Mouse (Mus musculus) embryonic facial prominence, embryonic 15.5 days (tissue): ENCODE results near the gene Sec14l1. TPM values are rescaled to one million over a fixed set of nuclear protein-coding genes. Genes with fewer than 3 reads are reported as not detected.

Source experiments
- ATAC-seq: fragments of 200-750 bp; cut with Nextera tagmentation; 2 replicates; pipeline ENCODE4 v1.8.0; 2017; ENCODE audit warnings: low read depth, moderate TSS enrichment; ENCODE audit not compliant: insufficient number of reproducible peaks, low FRiP score, low TSS enrichment
- H3K27ac ChIP-seq: fragments of 300-500 bp; sonication (generic); replicated peaks from 2 replicates; pipeline ENCODE4 v1.5.1; 2015; ENCODE audit warnings: mild to moderate bottlenecking, inconsistent platforms
- H3K27me3 ChIP-seq: fragments of 300-500 bp; sonication (generic); 2 replicates; pipeline ENCODE4 v1.6.1; 2015; ENCODE audit warnings: inconsistent platforms
- H3K36me3 ChIP-seq: fragments of 300-500 bp; sonication (generic); 2 replicates; pipeline ENCODE4 v1.6.1; 2015; ENCODE audit warnings: mild to moderate bottlenecking, inconsistent platforms
- H3K4me1 ChIP-seq: fragments of 300-500 bp; sonication (generic); 2 replicates; pipeline ENCODE4 v1.6.1; 2015; ENCODE audit warnings: inconsistent platforms
- H3K4me2 ChIP-seq: fragments of 300-500 bp; sonication (generic); replicated peaks from 2 replicates; pipeline ENCODE4 v1.6.1; 2015; ENCODE audit warnings: mild to moderate bottlenecking, inconsistent platforms
- H3K4me3 ChIP-seq: fragments of 300-500 bp; sonication (generic); replicated peaks from 2 replicates; pipeline ENCODE4 v1.5.1; 2015; ENCODE audit warnings: mild to moderate bottlenecking, inconsistent platforms
- H3K9ac ChIP-seq: fragments of 300-500 bp; sonication (generic); 2 replicates; pipeline ENCODE4 v1.6.1; 2015; ENCODE audit warnings: inconsistent platforms
- H3K9me3 ChIP-seq: fragments of 300-500 bp; sonication (generic); replicated peaks from 2 replicates; pipeline ENCODE4 v1.6.1; 2016; ENCODE audit warnings: inconsistent platforms
- WGBS: fragments of 180-500 bp; shearing (Covaris S2); methylation state at CpG from one replicate; pipeline ENCODE4 v1.1.7; 2015; 5-methylcytosine and 5-hydroxymethylcytosine counted together
- polyA plus RNA-seq: library from polyadenylated mRNA; unstranded; fragments of >200 nt; fragmentation: Nextera tagmentation; extraction: Ambion mirVana; gene quantifications from 2 replicates; pipeline ENCODE4 v1.2.1, GENCODE M21; 2015

Sec14l1 gene
- polyA plus RNA-seq, 1 experiment from 2014 or later, result 69.3 TPM

DNA sequence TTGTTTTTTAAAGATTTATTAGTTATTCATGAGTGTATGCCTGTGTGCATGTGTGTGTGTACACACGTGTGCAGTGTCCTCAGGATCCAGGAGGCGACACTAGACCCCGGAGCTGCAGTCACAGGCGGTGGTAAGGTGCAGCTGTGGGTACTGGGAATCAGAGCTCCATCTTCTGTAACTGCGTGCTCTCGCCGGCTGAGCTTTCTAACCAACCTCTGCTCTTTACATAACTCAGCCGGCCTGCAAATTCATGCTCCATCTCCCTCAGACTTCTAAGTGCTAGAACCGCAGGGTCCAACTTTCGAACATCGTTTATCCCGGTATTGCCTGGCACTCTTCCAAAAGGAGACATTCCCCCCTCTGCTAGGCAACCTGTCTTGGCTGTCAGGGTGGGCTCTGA, 60.5 kb downstream of the Sec14l1 start:
- ATAC-seq, result no peak
- no peak overlapping the region for H3K9ac ChIP-seq
- H3K27ac ChIP-seq, result peak overlapping the region; percentile 85
- H3K4me1 ChIP-seq, result peaks cover 30% of the 10 kb centered on the region
- H3K4me3 ChIP-seq, result peak overlapping the region; percentile 33; the same call in 1 of the 2 replicates
- no peaks in the 10 kb centered on the region for H3K27me3 ChIP-seq
- WGBS, result 64% methylated on average over 12 of the region's 12 CpGs
- H3K4me2 ChIP-seq, result peak overlapping the region; percentile 52
- no peaks in the 10 kb centered on the region for H3K9me3 ChIP-seq
- H3K36me3 ChIP-seq, result no peaks in the 10 kb centered on the region

DNA sequence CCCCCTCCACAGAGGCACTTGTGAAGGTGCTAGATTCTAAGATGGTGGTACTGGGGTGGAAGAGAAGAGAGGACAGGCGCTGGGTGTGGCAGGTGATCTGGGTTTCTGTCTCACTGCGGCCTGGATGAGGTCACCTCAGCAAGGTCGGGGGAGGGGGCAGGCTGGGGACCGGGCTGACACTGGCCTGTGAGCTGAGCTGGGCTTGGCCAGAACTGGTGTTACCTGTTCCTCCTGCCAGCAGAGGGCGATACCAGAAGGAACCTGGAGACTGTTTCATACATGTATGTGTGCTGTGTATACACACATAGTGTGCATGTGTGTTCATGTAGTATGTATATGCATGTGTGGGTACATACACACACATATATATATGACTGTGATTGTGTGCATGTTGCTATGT, 61.3 kb downstream of the Sec14l1 start:
- no peak overlapping the region for H3K4me3 ChIP-seq
- H3K36me3 ChIP-seq, result no peaks in the 10 kb centered on the region
- no peaks in the 10 kb centered on the region for H3K27me3 ChIP-seq
- 31% methylated on average over 5 of the region's 5 CpGs for WGBS
- no peak for ATAC-seq
- H3K9me3 ChIP-seq, result no peaks in the 10 kb centered on the region
- peaks cover 30% of the 10 kb centered on the region for H3K4me1 ChIP-seq
- no peak overlapping the region for H3K9ac ChIP-seq
- H3K27ac ChIP-seq, result no peak overlapping the region
- no peak overlapping the region for H3K4me2 ChIP-seq

DNA sequence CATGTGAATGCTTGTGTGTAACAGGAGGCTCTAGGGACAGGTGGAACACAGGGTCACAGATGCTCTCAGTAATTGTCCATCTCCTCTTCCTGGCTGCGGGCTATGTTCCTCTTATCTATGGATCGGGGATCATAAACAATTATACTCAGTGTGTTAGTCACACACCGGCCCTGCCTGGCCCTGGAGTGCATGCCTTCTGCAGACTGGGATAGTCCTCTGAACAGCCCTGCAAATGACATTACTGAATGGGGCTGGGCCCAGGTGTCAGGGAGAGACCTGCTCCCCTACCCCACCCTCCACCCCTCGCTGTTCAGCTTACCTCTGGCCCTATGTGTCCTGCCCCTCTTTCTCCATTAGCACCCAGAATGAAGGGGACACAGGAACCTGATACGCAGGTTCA, 61.9 kb downstream of the Sec14l1 start:
- Histone ChIP-seq H3K4me3 (no peak overlapping the region), H3K36me3 (no peaks in the 10 kb centered on the region), H3K27ac (no peak overlapping the region), H3K4me2 (no peak overlapping the region), H3K4me1 (peaks cover 30% of the 10 kb centered on the region), H3K27me3 (no peaks in the 10 kb centered on the region), H3K9me3 (no peaks in the 10 kb centered on the region; the same call in 1 of the 2 replicates), H3K9ac (no peak overlapping the region)
- 64% methylated on average over 5 of the region's 5 CpGs for WGBS
- ATAC-seq, result no peak

DNA sequence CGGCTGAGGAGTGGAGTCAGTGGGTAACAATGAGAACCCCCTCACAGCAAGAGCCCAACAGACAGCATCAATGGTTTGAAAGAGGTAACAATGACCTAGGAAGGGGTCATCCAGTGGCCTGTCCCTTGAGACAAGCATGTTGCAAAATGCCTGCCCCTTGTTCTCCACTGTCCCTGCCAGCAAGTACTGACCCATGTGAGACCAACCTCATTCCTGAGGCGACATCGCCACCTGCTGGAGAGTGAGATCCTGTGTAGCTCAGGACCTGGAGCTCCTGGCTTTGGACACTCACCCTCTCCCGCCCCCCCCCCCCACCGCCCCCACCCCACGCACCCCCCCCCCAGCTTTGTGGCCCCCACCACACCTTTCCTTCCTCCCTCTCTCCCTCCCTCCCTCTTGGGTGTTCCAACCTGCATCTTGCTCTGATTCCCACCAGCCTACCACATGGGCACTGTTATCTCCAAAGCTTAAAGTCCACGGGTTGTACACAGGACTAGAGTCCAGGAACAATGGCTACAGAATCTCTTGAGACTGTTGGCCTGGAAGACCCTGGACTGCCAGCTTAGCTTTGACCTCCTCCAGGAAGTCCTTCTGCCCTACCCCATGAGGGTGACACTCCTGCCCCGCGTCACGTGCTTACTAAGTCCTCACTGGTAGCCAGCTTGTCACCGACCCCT, 62.5 kb downstream of the Sec14l1 start:
- 50% methylated on average over 8 of the region's 11 CpGs for WGBS
- Histone ChIP-seq H3K4me1 (peaks cover 30% of the 10 kb centered on the region), H3K4me2 (no peak overlapping the region), H3K27ac (no peak overlapping the region), H3K9ac (no peak overlapping the region), H3K36me3 (no peaks in the 10 kb centered on the region), H3K9me3 (no peaks in the 10 kb centered on the region; the same call in 1 of the 2 replicates), H3K27me3 (no peaks in the 10 kb centered on the region), H3K4me3 (no peak overlapping the region)
- no peak for ATAC-seq

DNA sequence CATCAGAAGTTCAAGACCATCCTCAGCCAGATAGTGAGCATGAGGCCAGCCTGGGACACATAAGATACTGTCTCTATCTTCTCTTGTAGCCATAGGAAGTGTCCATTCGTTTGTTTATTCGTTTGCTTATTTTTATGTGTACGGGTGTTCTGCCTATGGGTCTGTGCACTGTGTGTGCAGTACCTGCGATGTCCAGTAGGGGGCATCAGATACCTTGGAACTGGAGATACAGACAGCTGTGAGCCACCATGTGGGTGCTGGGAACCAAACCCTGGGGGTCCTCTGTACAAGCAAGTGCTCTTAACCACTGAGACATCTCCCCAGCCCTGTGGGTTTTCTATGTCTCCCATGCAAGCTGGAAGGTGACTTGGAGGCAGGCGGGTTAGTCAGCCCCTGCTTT, 64.9 kb downstream of the Sec14l1 start:
- Histone ChIP-seq H3K36me3 (no peaks in the 10 kb centered on the region), H3K27me3 (no peaks in the 10 kb centered on the region), H3K9ac (no peak overlapping the region), H3K27ac (no peak overlapping the region), H3K9me3 (no peaks in the 10 kb centered on the region; the same call in 1 of the 2 replicates), H3K4me1 (peaks cover 23% of the 10 kb centered on the region), H3K4me2 (no peak overlapping the region), H3K4me3 (no peak overlapping the region)
- 82% methylated on average over 5 of the region's 5 CpGs for WGBS
- no peak for ATAC-seq

DNA sequence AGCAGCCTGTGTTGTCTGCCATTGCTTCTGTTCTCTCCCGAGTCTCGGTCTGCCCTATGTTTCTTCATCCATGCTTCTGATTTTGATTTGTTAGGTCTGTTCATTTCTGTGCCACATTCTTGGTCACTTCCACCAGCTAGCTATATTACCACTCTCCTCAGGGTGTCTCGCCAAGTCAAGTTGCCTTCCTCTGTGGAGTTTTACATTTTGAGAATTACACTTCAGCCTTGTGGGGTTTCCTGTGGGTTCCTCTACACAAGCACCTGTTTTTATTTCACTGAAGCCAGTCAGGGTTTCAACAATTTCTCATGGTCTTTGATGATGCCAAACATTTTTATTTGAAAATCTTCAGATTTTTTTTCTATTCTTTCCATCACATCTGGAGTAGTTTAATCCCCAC, 67.8 kb downstream of the Sec14l1 start:
- Histone ChIP-seq H3K36me3 (no peaks in the 10 kb centered on the region), H3K4me1 (peaks cover 15% of the 10 kb centered on the region; the same call in 1 of the 2 replicates), H3K4me3 (no peak overlapping the region), H3K9me3 (no peaks in the 10 kb centered on the region; the same call in 1 of the 2 replicates), H3K4me2 (no peak overlapping the region), H3K9ac (no peak overlapping the region), H3K27me3 (no peaks in the 10 kb centered on the region), H3K27ac (peak overlapping the region; percentile 55; the same call in 1 of the 2 replicates)
- ATAC-seq, result no peak
- 46% methylated on average over 3 of the region's 3 CpGs for WGBS

DNA sequence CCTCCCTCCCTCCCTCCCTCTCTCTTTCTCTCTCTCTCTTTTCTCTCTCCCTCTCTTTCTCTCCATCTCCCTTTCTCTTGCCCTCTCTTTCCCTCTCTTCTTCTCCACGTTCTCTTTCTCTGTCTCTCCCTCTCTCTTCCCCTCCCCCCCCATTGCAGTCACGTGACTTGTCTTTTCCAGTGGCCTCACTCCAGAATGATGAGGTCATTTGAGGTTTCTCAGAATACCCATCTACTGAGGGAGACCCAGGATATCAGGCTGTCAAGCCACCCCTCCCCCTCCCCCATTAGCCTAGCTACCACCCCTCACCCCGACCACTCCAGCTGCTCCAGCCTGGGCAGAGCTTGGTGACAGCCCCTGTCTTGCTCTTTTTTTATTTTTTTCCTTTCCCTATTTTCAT, 68.3 kb downstream of the Sec14l1 start:
- H3K4me3 ChIP-seq, result no peak overlapping the region
- H3K27me3 ChIP-seq, result no peaks in the 10 kb centered on the region
- H3K27ac ChIP-seq, result peak overlapping the region; percentile 39; the same call in 1 of the 2 replicates
- peaks cover 15% of the 10 kb centered on the region; the same call in 1 of the 2 replicates for H3K4me1 ChIP-seq
- no peak overlapping the region for H3K4me2 ChIP-seq
- no peaks in the 10 kb centered on the region for H3K36me3 ChIP-seq
- no peak overlapping the region for H3K9ac ChIP-seq
- no peaks in the 10 kb centered on the region; the same call in 1 of the 2 replicates for H3K9me3 ChIP-seq
- no peak for ATAC-seq
- WGBS, result 43% methylated on average over 3 of the region's 3 CpGs

DNA sequence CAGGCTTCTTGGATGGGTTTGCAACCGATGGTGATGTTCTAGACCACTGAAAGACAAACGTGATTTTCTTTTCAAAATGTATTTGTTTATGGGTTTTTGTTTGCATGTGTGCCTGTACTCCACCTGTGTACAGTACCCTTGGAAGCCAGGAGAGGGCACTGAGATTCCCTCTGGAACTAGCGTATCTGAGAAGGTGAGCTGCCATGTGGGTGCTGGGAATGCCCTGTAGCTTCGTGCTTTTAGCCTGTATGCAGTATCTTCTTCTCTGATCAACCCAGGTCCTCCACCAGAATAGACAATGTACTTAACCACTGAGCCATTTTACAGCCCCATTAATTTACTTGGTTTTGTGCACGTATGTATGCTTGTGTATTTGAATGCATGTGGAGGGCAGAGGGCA, 68.9 kb downstream of the Sec14l1 start:
- 79% methylated on average over 5 of the region's 5 CpGs for WGBS
- Histone ChIP-seq H3K4me1 (peaks cover 15% of the 10 kb centered on the region; the same call in 1 of the 2 replicates), H3K4me2 (no peak overlapping the region), H3K9ac (no peak overlapping the region), H3K4me3 (no peak overlapping the region), H3K9me3 (no peaks in the 10 kb centered on the region; the same call in 1 of the 2 replicates), H3K36me3 (no peaks in the 10 kb centered on the region), H3K27me3 (no peaks in the 10 kb centered on the region), H3K27ac (0 out of 2 replicates have a peak overlapping the region, but pooled peaks have one; percentile 39)
- no peak for ATAC-seq

DNA sequence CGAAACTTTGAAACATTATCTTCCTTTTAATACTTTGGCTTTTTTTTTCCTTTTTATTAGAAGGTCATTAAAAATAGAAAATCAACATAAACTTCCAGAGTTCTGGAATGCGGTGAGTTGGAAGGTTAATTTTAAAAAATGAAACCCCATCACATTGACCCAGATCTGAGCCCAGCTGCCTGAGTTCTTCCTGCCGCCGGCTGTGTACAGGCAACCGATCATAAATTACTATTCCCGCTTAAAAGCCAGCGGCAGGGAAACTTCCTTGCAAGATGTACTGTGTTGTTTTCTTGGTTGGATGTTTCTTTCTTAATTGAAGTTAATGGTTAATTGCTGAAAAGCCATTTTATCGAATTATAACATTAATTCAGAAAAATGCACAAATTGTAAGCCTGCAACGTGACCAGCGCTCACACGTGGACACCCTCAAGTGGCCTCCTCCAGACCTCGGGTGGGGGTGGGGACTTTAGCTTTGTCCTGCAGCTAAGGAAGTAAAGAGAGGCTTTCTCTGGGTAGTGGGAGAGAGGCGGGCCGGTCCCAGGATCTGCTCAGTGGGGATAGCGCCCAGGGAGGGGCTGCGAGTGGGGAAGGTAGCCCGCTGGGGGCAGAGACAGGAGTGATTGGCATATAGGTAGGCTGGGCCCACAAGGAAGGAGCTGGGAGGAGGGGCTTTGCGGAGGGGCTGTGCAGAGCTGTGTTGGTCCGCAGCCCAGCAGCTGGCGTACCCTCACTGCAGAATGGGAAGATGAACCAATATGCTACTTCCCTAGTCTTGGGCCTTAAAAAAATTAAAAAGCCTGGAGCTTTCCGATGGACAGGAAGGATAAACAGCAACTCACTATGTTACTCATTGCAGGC, 70.3 kb downstream of the Sec14l1 start:
- Histone ChIP-seq H3K9ac (no peak overlapping the region), H3K9me3 (no peaks in the 10 kb centered on the region; the same call in 1 of the 2 replicates), H3K27me3 (no peaks in the 10 kb centered on the region), H3K27ac (no peak overlapping the region), H3K4me1 (peaks cover 15% of the 10 kb centered on the region; the same call in 1 of the 2 replicates), H3K4me3 (no peak overlapping the region), H3K36me3 (no peaks in the 10 kb centered on the region), H3K4me2 (no peak overlapping the region)
- no peak for ATAC-seq
- 47% methylated on average over 21 of the region's 21 CpGs for WGBS

DNA sequence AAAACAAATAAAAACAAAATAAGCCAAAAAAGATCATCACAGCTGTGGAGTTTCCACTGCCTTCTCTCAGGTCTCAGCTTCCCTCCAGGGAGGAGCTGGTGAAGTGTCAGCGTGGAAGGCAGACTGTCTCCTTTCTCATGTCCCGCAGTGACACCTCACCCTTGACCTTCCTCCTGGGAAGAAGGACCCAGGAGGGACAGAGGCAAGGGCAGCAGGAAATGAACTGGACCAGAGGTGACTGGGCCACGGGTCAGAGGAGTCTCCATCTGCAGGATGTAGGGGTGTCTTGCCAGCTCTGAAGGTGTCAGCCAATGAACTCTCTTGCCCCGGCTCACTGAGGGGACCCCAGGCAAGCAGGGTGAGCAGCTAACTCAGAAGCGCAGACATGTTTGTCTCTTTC, 76.6 kb downstream of the Sec14l1 start:
- no peak overlapping the region for H3K4me2 ChIP-seq
- no peak overlapping the region for H3K4me3 ChIP-seq
- ATAC-seq, result no peak
- H3K9ac ChIP-seq, result no peak overlapping the region
- no peaks in the 10 kb centered on the region for H3K27me3 ChIP-seq
- H3K9me3 ChIP-seq, result no peaks in the 10 kb centered on the region
- 54% methylated on average over 5 of the region's 5 CpGs for whole genome bisulfite sequencing
- no peaks in the 10 kb centered on the region for H3K36me3 ChIP-seq
- H3K27ac ChIP-seq, result no peak overlapping the region
- peaks cover 4% of the 10 kb centered on the region; the same call in 1 of the 2 replicates for H3K4me1 ChIP-seq

DNA sequence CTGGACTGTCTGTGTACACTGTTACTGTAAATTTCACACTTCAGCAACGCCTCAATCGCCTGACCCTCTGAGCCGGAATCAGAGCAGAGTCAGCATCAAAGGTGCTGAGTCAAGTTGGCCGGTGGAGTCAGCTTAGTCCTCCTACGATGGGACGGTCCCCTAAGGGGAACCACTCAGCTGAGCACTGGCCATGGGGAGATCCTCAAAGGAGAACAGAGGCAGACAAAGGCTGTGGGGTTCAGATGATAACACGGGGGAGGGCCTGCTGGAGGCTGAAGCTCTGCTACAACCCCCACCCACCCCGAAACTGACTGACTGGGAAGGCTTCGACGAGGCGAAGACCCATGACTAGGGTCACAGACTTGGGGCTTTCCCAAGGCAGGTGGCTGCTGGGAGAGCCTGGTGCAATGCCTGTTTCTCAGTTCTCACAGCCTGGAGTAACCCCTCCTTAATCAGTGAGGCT, 79.5 kb downstream of the Sec14l1 start:
- Histone ChIP-seq H3K4me3 (no peak overlapping the region), H3K27ac (no peak overlapping the region), H3K36me3 (no peaks in the 10 kb centered on the region), H3K4me1 (peaks cover 8% of the 10 kb centered on the region), H3K9me3 (no peaks in the 10 kb centered on the region), H3K27me3 (peaks cover 2% of the 10 kb centered on the region; the same call in 1 of the 2 replicates), H3K4me2 (no peak overlapping the region), H3K9ac (no peak overlapping the region)
- no peak for ATAC-seq
- 66% methylated on average over 11 of the region's 11 CpGs for WGBS
